Mouse (Mus musculus) mouse trophoblast stem cell (cell line): ENCODE data around the gene Gm45785.

ENCODE experiments used
- in situ Hi-C, 2 experiments: fragments of 300-500 bp; cut with MseI, MboI; formaldehyde crosslinking; loops; 2 replicates in 1 of 2; 3 replicates in 1 of 2; pipeline ENCODE4 v1.15.1; 2025

Gene Gm45785

GRCm38 (mm10) chr7:140858746-140859145 lies 2.6 kb upstream of the Gm45785 start:
- in situ Hi-C loops = no loop called here

DNA sequence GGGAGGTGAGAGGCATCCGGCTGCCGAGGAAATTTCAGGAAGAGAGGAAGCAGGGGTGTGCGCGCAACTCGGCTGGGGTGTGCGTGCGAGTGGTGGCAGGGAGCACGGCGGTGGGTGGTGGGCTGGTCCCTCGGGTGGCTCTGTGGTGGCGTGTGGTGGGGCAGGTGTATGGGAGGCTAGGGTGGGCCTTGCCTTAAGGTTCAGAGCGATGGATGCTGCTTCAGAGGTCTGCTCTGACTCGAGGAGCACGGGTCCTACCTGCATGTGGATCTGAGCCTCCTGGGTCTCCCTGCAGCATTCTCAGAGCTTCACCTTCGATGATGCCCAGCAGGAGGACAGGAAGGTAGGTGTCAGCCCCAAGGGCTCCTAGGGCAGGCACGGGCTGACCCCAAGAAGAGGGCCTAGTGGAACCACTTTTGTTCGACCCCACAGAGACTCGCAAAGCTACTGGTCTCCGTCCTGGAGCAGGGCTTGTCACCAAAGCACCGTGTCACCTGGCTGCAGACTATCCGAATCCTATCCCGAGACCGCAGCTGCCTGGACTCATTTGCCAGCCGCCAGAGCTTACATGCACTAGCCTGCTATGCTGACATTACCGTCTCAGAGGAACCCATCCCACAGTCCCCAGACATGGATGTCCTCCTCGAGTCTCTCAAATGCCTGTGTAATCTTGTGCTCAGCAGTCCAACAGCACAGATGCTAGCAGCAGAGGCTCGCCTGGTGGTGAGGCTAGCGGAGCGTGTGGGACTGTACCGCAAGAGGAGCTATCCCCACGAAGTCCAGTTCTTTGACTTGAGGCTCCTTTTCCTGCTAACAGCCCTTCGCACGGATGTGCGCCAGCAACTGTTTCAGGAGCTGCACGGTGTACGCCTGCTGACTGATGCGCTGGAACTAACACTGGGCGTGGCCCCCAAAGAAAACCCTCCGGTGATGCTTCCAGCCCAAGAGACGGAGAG lies 1.7 kb upstream of the Gm45785 start, which contains the start of gene Bet1l:
Gene Bet1l, minus strand, starts transcription at position 28 of the 956 bp plus-strand sequence.
- in situ Hi-C loops = no loop called here

DNA sequence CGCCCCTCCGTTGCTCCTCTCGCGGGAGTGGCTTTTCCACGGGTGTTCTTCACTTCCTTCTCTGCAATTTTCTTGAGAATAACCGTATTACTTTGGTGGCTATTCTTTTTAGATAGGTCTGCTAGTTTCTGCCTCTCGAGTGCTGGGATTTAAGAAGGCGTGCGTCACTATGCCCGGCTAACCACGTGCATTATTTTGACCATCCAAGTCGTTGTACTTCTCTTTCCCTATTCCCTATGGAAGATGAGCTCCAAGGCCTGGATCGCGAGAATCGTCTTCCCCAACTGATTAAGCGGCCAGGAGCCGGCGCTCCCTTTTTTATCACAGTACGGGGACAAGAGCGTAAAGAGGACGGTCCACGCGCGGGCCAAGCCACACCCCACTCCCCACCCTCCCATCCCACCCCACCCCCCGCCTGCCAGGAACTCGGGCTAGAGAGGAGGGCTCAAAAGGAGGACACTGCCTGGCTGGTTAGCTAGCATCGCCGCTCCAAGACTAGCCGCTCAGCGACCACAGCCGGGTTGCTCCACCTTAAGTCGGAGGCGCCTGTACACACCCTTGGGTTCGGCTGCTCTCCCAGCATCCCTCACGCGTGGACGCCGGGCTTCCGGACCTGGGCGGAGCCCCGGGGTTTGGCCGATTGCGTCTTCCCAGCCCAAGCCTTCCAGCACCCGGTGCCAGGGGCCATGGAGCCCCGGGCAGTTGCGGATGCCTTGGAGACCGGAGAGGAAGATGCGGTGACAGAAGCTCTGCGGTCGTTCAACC lies 836 bp upstream of the Gm45785 start, which contains the start of gene Ric8a:
Gene Ric8a, plus strand, starts transcription at position 173 of the 765 bp plus-strand sequence.
- in situ Hi-C loops = no loop called here

DNA sequence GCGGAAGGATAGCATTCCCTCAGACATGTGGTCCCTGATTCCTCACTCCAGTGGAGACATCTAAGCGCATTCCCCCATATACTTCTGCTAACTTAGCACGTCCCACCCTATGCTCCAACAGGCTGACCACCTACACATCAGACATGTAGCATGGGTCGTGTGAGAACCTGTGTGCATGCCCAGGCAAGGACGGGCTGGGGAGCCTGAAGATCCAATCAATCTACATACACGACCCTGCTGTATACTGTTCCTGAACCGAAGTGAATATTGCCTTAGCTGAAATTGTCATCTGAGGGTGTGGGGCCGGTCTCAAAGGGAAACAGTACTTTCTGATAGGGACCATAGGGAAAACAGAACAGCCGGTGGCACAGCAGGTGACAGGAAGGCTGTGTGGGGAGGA lies 950 bp downstream of the Gm45785 start:
- in situ Hi-C loops = no loop called here

DNA sequence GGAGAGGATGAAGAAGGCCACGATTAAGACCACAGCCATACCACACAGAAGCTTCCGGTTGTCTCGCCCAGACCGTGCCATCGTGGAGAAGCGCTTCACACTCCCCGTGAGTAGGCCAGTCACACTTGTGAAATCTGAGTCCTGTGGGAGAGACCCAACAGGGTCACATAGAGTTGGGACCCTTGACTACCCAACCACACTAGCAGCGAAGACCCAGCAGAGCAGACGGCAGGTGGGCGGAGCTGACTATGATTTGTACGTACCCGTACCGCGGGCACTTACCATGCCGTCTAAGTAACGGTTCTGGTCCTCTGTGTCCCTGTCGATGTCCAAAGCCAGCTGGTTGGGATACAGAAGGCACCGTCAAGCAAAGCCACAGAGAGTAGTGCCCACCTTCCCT lies 1.6 kb downstream of the Gm45785 start:
- in situ Hi-C loops = no loop called here

- in situ Hi-C loops = no loop called here
Measured at GRCm38 (mm10) chr7:140853386-140853785, 2.7 kb downstream of the Gm45785 start.

- in situ Hi-C loops = no loop called here
Measured at GRCm38 (mm10) chr7:140851916-140852315, 4.2 kb downstream of the Gm45785 start.

GRCm38 (mm10) chr7:140848591-140848990 lies 7.5 kb downstream of the Gm45785 start:
- in situ Hi-C loops = loop anchor here in 1 of 2 experiments (5.0 kb wide), 1 partner anchor 54 kb away; the partner anchor contains the start of gene Cox8b

DNA sequence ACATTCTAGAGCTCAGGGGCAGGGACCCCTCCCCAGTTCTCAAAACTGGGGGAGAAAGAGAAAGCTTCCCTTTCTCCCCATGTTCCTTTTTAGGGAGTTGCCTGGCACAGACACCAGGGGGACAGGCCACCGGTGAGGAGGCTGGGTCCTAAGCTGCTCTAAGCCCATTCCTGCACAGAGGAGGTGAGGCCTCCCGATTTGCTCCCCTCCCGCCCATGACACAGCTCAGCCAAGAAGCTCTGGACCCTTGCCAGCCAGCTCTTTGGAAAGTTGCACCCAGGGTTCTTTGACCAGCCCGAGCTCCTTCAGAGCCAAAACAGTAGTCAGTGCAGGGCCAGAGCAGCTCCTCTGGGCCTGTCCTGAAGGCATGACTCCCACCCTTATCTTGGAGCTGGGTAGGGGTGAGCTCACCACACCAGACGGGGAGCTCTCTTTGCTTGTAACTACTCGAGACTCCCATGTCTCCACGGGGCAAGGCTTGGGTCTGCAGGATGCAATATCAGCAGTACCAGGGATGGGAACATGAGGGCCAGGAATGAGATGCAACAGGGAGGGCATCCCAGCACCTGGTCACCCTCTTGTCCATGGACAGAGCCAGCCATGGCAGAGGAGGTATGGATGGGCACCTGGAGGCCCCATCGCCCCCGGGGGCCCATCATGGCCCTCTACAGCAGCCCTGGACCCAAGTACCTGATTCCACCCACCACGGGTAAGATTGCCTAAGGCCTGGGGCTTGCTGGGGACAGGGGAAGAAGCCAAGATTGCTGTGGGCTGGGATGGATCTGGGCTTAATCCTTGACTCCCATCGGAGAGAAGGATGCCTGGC lies 8.2 kb downstream of the Gm45785 start, which contains the start of gene Odf3:
Gene Odf3, plus strand, starts transcription at position 51 of the 826 bp plus-strand sequence.
- in situ Hi-C loops = loop anchor here in 1 of 2 experiments (5.0 kb wide), 1 partner anchor 54 kb away; the partner anchor contains the start of gene Cox8b

DNA sequence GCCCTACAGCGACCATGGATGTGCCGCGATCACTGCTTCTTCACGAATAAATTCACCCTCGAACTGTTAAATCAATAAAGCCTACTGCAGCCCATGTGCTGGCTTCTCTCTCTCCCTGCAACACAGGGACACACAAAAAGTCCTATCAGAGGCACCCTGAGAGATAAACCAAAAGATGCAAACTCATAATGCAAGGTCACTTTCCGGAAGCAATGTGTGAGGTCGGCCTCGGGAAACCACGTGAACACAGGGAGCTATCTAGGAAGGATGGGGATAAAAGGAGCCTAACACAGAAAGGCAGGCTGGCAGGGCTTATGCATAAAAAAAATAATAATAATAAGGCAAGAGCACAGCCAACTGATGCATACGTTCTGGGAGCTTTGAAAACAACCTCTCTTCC lies 9.5 kb downstream of the Gm45785 start:
- in situ Hi-C loops = loop anchor here in 1 of 2 experiments (5.0 kb wide), 1 partner anchor 56 kb away; the partner anchor contains the start of gene Cox8b

DNA sequence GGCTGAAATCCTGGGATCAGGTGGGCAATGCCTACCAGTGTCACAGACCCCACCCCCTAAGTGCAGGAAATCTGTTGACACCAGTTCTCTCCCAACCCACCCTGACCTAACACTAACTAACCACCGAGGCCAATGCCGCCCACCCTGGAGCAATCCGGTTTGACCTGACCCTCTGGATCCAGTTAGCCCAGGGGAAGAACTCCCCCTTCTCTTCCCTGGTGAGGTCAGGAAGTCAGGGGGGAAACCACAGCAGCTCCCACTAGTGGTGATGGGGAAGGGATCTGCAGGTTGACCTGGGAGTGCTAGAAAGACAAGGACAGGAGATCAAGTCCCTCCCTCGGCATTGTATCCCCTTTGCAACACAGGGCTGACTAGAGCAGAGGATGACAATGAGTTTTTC lies 10.4 kb downstream of the Gm45785 start:
- in situ Hi-C loops = loop anchor here in 1 of 2 experiments (5.0 kb wide), 1 partner anchor 57 kb away; the partner anchor contains the start of gene Cox8b

DNA sequence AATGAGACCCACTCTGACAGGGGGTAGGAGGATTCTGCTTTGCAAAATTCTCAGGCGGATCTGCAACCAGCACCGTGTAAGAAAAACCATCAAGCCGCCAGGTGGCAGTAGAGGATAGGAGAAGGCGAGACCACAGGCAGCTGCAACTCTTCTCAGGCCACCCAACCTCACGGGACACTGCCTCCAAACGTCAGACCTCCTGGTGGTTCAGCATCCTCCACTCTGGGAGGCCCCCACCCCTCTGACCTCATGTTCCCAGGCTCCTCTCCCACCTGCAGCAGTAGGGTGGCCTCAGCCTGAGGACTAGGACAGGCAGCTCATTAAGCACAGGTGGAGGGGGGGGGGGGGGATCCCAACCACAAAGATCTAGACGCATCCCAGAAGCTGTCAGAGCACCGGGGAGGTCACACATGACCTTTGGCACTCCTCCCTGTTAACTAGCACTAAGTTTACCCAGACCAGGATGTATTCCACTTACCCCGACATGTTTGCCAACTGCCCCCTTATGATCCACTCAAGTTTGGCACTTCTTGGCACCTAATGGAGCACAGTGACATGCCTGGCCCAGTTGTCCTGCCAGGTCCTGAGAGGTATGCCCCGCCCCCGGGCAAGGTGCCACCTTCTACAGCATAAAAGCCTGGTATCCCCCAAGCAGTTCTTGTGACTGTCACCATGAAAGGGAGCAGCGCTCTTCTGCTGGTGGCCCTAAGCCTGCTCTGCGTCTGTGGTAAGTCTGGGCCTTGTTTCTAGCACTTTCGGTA lies 11.0 kb downstream of the Gm45785 start, which contains the start of gene Scgb1c1:
Gene Scgb1c1, plus strand, starts transcription at position 643 of the 761 bp plus-strand sequence.
- in situ Hi-C loops = loop anchor here (5.0 kb wide), 1 partner anchor 57 kb away; the partner anchor contains the start of gene Cox8b (in 2 of the 2)

GRCm38 (mm10) chr7:140843806-140844205 lies 12.3 kb downstream of the Gm45785 start:
- in situ Hi-C loops = loop anchor here in 1 of 2 experiments (5.0 kb wide), 1 partner anchor 58 kb away; the partner anchor contains the start of gene Cox8b

DNA sequence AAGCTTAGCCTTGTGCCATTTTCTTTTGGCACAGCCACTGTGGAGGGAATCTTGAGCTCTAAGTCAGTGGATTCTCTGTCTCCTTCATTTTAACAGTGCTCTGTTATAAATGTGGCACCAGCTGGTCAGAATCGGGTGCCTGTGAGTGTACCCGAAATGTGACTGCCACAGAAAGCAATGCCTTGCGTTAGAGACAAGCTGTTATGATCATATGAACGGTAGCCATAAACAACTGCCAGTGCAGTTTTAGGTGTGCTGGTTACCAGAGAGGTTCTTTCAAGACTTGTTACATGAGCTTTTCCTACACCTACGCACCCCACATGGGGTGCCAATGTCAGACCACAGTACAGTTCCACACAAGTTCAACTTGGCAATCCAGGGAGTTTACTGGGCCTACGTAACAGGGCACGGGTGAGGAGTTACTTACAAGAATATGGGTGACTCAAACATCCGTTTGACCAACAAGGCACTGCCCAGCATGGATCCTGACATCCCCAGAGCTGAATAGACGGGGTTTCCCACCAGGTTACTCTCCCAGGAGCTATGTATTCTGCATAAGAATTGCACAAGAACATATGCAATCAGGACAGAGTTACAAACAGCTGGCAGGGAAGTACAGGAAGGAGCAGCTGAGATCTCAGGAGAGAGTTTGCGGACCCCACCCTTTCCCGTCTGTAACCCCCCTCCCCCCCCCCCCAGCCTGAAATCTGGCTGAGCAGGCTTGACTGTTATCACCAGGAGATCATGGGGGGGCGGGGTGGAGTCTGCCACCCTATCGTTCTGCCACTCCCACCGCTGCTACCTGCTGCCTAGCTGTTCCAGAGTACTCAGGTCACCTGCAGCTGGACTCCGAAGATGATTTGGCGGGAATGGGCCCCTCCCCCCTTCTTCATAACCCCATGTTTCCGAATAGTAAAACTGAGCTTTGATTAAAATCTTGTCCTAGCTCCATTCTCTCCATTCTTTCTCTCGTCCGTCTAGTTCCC lies 15.1 kb downstream of the Gm45785 start:
- in situ Hi-C loops = loop anchor here in 1 of 2 experiments (5.0 kb wide), 1 partner anchor 61 kb away; the partner anchor contains the start of gene Cox8b

DNA sequence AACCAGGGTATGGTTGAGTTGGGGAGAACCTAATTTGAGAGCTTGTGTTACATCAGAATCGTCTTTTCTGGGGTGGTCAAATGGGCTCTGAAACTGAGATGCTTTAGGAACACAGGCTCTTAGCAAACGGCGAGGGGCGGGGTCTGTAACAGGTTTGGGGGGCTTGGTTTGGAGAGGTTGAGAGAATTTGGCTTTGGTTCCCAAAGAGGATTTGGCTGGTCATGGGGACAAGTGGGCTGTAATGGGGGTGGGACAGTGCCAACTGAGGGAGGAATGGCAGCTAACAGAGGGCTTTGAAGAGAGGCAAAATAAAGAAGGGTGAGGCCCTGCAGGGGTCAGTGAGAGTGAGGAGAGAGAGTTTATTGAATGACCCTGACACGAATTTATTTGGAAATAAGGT lies 16.6 kb downstream of the Gm45785 start:
- in situ Hi-C loops = no loop called here

GRCm38 (mm10) chr7:140836243-140837115 lies 19.7 kb downstream of the Gm45785 start:
- in situ Hi-C loops = no loop called here

GRCm38 (mm10) chr7:140835758-140836087 lies 20.4 kb downstream of the Gm45785 start:
- in situ Hi-C loops = no loop called here
